Mouse (Mus musculus) mouse embryonic stem cell (cell line): Measurements from ENCODE around the gene Csnk2b.
"Not testable (repeated sequence)": the region's sequence is repeated elsewhere in the genome, so short reads cannot be mapped to it uniquely, and the experiment has no call there.

Experiments used
- in situ Hi-C, 2 experiments: fragments of 300-500 bp; cut with MboI; formaldehyde crosslinking; loops; 1 replicate in 1 of 2; 3 replicates in 1 of 2; pipeline ENCODE4 v1.14.3; 2019 to 2020; ENCODE audit warnings: low sequenced_read_pairs in 2 of 2, low pct_unique_long_range_greater_than_20kb in 1 of 2, mixed read lengths in 1 of 2; ENCODE audit not compliant: unreplicated experiment in 1 of 2

Gene Csnk2b

GRCm38 (mm10) chr17:35127017-35127416 is 5.2 kb upstream of the Csnk2b start:
- in situ Hi-C loops = no loop called here

- in situ Hi-C loops = no loop called here
Observed at GRCm38 (mm10) chr17:35126206-35126611, 4.4 kb upstream of the Csnk2b start, which contains the start of gene D17H6S53E. Gene D17H6S53E, plus strand, starts transcription at chr17:35126373.

GRCm38 (mm10) chr17:35125578-35125977 is 3.7 kb upstream of the Csnk2b start:
- in situ Hi-C loops = no loop called here

DNA sequence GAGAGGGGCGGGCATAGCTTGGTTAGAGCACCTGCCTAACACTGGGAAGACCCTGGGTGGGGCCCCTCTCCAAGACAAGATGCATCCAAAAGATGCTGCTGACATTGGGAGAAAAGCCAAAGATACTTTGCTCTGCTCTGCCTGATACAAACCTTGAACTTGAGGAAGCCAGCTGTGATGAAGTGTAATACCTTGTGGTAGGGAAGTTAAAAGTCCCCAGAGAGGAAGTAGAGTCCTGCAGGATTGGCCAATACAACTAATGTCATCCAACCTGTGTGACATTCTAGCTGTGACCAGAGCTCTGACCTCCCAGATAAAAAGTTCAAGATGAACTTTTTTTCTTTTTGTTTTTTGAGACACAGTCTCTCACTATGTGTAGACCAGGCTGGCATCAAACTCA is 3.2 kb upstream of the Csnk2b start:
- in situ Hi-C loops = no loop called here

DNA sequence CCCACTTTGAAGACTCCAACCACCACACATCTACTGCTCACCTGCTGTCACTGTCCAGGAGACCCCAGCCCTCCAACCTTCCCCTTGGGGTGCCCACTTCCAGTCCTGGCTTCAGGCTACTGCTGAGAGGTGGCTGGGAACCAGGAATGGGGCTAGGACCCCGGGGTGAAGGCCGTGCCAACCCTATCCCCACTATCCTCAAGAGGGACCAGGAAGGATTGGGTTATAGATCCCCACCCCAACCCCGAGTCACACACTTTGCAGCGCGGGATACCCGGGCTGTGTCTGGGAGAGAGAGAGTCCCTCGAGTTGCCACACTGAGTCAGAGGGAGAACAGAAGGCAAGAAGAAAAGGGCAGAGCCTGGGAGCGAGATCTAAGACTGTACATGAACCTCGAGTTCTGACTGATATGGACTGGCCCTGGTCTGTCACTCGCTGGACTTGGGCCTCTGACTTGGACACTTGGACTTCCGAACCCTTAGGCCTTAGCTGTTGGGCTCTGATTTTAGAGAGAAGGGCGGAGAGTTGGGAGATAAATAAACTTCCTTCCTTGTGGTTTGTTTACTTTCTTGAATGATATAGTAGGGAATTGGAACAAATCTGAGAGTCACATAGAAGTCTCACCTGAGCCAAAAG is 2.5 kb upstream of the Csnk2b start:
- in situ Hi-C loops = not testable (repeated sequence)

DNA sequence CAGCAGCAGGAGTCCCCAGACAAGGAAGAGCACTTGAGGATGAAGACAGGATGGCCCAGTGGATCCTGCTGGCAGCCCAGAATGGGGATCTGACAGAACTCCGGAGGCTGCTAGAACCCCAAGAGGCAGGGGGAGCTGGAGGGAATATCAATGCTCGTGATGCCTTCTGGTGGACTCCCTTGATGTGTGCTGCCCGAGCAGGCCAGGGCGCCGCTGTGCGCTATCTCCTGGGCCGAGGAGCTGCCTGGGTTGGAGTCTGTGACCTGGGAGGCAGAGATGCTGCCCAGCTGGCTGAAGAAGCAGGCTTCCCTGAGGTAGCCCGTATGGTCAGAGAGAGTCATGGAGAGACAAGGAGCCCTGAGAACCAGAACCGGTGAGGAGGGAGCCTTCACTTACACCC is 1.4 kb upstream of the Csnk2b start:
- in situ Hi-C loops = not testable (repeated sequence)

DNA sequence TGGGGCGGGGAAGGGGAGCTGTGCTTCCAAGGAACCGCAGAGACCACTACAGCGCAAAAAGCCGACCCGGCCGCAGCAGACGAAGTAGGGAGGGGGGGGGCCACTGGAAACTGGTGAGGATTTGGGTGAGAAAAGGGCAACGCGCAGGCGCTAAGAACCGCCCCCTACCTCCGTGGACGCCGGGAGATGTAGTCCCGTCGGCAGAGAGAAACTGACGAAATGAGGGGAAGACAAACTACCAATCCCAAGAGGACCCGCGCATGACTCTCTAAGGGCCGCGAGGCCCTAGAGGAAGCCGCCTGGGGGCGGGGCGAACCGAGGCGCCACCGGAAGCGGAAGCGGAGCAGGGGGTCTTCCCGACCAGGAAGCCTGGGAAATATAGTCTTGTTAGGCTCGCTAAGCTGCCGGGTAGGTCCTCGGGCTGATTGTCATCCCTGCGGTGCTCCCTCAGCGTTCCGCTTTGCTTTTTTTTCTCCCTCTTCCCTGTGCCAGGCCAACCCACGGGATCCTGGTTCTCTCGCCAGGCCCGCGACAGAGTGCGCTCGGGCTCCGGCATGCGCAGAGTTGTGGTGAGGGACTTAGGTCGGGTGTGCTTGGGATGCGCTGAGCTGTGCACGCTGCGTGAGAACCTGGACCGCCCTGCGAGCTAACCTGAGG is 582 bp downstream of the Csnk2b start, which contains the start of gene Gpank1:
TSS of gene Gpank1 (plus strand) at position 313 of the 657 bp plus-strand sequence.
- in situ Hi-C loops = no loop called here

DNA sequence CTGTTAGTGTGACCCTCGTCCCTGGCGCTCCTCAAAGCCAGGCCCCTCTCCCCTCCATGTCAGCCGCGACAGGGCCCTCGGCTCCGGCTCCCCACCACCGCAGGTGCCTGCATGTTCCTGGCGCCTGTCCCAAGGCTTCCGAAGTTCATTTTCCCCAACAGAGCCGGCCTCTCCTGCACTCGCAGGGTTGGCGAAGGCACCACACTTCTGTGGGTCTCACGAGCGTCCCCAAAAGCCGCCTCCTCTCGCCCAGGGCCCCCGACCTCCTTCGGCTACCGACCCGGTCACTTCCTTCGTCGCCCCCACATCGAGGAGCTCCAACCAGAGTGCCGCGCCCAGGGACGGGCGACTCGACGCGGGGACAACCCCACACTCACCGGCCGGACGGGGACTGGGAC is 1.1 kb downstream of the Csnk2b start:
- in situ Hi-C loops = no loop called here

DNA sequence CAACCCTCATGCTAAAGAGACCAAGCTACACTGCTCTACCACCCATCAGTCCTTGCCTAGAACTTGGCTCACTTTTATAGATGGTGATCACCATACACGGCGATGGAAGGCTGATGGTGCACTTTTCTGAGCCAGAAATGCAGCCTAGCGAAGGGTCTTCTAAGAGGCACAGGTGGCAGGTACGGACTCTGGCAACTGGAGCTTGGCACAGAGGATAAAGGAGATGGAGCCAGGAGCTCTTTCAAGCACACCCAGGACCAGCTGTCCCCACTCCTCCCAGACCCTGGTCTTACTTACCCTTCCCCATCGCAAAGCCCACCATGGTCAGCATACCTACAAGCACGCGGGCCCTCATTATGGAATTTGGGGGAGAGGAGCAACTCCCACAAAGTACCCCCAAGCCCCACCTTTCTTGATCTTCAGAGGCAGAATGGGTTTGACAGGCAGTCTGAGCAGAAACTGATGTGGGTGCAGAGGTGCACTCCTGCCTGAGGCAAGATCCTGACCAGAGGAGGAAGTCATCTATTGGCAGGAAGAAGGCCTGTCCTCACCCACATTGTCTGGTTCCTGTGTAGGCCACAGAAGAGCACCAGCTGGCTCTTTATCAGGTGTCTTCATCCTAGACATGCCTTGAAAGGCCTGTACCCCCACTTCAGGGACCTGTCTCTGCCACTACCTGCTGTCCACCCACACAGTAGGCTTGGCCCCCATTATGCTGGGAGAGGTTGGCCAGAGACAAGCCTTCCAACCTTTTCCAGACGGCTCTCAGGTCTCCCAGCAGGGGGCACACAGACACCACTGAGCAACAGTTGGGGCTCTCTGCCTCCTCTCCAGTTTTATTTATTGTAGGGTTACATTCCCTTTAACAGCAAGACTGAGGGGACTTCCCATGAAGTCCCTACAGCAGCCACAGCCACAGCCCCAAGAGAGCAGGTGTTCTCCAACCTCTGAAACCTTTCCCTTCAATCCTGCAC is 6.5 kb downstream of the Csnk2b start, which contains the start of gene Ly6g5b:
TSS of gene Ly6g5b (minus strand) at position 383 of the 974 bp plus-strand sequence.
- in situ Hi-C loops = loop anchor here in 1 of 2 experiments (10.0 kb wide), 1 partner anchor 111 kb away; the partner anchor contains the start of gene Vars

DNA sequence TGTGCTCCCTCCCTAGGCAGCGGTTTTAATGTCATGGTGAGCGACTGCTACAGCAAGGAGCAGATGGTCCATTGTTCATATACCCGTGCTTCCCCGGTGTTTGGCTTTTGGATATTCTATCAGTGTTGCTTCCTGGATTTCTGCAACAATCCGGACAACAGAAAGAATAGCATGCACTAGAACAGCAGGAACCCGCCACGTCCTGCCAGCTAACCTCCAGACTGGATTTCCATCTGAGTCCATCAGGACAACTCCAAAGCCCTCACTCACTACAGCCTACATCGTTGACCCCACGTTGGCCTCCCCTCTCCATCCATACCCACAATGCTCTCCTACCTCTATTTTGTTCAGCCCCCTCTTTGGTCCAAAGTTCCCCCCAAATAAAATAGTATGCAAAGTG is 10.1 kb downstream of the Csnk2b start:
- in situ Hi-C loops = loop anchor here (5.0 to 10.0 kb wide), 2 partner anchors 89 to 107 kb away; partner anchors contain the start of gene Vars (in 1 of the 2)

DNA sequence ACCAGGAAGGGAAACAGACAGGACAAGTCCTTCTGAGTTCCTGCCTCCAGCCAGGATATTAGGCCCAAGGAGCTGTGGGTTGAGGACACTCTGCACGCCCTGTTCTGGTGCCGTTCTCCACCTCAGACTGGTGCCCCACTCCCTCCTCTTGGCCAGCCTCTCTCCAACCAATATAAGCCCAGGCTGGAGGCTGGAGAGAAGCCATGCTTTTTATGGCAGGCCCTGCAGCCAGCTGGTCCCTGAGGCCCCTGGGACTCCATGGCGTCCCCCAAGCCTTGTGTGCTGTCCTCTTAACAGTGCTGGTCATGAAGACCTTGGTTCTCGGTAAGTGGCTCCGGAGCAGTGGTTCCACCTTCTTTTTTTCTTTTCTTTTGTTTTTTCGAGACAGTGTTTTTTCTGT is 13.8 kb downstream of the Csnk2b start, which contains the start of gene Ly6g5c:
TSS of gene Ly6g5c (plus strand) at position 183 of the 400 bp plus-strand sequence.
- in situ Hi-C loops = no loop called here

DNA sequence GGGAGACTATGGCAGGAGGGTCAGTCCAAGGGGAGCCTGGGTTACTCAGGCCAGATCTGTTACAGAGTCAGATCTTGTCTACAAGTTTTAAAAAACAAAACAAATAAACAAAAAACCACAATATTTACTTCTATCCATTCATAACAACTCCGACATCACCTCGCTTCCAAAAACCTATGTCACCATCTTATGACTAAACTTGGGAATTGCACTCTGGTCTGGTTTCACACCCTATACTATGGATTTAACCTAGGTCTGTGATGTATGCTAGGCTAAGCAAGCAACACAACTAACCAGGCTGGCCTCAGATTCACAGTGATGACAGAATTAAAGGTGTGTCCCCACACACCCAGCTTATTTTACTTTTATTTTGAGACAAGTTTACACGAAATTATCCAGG is 15.3 kb downstream of the Csnk2b start:
- in situ Hi-C loops = no loop called here

GRCm38 (mm10) chr17:35105740-35106389 is 16.0 kb downstream of the Csnk2b start:
- in situ Hi-C loops = no loop called here

DNA sequence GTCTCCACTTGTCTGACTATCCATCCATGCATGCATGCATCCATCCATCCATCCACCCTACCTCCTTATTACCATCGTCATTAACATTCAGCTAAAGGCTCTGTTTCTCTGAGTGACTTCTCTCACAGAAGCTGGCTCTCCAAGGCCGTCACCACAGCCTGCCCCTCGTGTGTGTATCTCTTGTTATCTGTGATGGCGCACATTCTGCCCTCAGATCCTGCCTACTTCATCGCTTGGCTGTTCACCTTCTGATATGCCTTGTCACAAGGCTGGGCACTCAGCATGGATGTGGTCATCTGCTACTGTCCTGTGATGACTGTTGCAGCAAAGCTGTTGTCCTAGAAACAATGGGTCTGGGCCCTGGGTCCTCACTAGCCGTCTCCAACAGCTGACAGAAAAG is 17.1 kb downstream of the Csnk2b start:
- in situ Hi-C loops = no loop called here

DNA sequence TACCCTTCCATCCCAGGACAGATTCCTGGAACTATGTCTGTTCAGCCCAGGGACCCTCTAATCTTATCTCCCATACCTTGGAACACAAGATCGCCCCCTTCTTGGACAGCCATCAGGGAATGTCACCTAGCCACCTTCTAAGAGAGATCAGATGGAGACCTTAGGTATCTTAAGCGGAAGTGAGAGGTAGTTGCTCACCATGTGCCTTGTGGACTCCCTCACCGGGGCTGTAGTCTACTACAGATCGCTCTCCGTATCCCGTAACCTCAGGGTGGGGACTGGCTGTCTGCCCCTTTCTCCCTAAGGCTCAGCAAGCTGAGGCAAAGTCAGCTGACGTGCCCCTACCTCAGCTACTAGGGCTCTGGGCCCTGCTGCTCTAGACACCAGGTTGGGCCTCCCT is 17.8 kb downstream of the Csnk2b start:
- in situ Hi-C loops = no loop called here

DNA sequence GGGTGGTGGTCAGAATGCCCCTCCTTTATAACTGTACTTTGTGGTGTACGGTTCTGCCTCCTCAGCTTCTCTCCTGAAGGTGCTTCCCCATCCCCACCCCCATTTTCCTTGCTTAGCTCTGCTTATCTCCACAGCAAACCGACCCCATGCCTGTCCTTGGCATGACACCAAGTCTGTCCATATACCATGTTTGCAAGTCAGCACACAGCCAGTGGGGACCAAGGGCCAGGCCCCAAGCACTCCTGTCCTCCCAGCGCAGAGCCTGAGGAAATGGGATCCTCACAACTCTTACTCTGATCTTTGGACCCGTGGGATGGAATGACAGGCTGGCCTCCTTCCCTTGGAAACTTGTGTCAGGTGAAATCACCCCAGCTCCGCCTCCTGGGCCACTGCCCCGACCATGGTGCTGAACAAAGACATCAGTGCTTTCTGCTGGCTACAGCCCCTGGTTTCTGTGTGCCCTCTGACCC is 18.6 kb downstream of the Csnk2b start:
- in situ Hi-C loops = no loop called here

GRCm38 (mm10) chr17:35102299-35102698 is 19.6 kb downstream of the Csnk2b start:
- in situ Hi-C loops = no loop called here

GRCm38 (mm10) chr17:35101161-35101560 is 20.7 kb downstream of the Csnk2b start:
- in situ Hi-C loops = no loop called here
